Mouse (Mus musculus): ENCODE results near the gene Tbl1x.

Gene Tbl1x

DNA sequence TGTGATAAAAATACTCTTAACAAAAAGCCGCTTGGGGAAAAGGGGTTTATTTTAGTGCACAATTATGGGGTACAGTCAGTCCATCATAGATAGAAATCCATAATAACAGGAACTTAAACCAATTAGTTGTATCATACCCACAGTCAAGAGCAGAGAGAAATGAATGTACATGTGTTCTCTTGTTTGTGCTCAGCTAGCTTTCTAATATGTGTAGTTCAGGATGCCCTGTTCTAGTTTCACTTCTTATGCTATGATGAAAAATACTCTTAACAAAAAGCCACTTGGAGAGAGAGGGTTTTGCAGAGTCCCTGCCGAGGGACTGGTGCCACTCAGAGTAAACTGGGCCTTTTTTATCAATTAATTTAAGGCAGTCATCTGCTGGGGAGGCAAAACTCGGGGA is 101.1 kb downstream of the Tbl1x start:
- no peak for DNase-seq

- DNase-seq: no peak
Observed at GRCm38 (mm10) chrX:77613041-77613440, 102.2 kb downstream of the Tbl1x start.

GRCm38 (mm10) chrX:77615735-77616293 is 105.0 kb downstream of the Tbl1x start:
- DNase-seq: no peak

- no peak for DNase-seq
Observed at GRCm38 (mm10) chrX:77617368-77618144, 106.7 kb downstream of the Tbl1x start.

GRCm38 (mm10) chrX:77630439-77630838 is 119.6 kb downstream of the Tbl1x start:
- DNase-seq: no peak

GRCm38 (mm10) chrX:77636499-77636898 is 125.7 kb downstream of the Tbl1x start:
- no peak for DNase-seq

- peak; percentile 35 to 41 for DNase-seq
Observed at GRCm38 (mm10) chrX:77638076-77638475, 127.3 kb downstream of the Tbl1x start.

DNA sequence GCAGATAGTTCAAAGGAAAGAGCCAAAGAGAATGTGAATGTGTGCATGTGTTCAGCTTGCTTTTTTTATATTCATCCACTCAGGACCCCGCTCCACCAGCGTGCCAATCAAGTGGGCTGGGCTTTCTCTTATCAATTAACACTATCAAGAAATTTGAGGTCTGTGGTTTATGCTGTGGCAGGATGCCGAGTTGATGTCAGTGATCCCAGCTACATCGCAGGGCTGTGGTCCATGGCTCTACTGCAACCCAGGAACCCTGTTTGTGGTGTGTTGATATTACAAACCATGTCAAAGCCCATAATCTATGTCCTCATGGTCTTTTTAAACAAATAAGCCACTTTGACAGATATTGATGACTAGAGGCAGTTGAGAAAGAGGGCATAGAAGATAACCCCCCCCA is 129.5 kb downstream of the Tbl1x start:
- no peak for DNase-seq

DNA sequence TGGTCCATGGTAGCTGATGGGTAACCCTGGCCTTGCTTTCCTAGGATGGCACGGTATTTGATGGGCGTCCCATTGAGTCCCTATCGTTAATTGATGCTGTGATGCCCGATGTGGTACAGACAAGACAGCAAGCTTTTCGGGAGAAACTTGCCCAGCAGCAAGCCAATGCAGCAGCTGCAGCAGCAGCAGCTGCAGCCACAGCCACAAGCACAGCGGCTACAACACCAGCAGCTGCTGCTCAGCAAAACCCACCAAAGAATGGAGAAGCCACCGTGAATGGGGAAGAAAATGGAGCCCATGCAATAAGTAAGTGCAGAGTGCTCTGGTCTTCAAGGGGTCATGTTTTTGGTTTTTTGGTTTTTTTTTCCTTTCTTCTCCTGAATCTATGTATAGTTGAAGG is 135.4 kb downstream of the Tbl1x start:
- DNase-seq: no peak

GRCm38 (mm10) chrX:77650246-77650645 is 139.4 kb downstream of the Tbl1x start:
- peak; percentile 53 to 61 for DNase-seq

- DNase-seq: no peak
Observed at GRCm38 (mm10) chrX:77662030-77662429, 151.2 kb downstream of the Tbl1x start.

GRCm38 (mm10) chrX:77663276-77663675 is 152.5 kb downstream of the Tbl1x start:
- DNase-seq: peak in 1 of 2 experiments; percentile 13

DNA sequence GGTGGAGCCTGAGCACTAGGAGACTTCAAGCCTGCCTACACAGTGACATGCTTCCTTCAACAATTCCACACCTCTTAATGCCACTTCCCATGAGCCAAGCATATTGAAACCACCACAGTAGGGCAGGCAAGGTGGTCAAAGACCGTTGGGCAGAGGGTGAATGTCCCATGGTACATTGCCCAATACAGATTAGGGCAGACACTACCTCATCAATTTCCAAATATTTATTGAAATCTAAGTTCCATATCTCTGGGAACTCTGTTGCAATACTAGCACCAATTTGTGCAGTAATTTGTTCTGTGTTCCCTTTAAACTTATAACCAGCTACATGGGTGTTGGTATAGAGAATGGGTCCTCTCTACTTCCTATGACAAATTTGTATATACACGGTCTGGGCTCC is 154.2 kb downstream of the Tbl1x start:
- DNase-seq: no peak

GRCm38 (mm10) chrX:77666911-77667310 is 156.1 kb downstream of the Tbl1x start:
- DNase-seq: no peak

GRCm38 (mm10) chrX:77667441-77667840 is 156.6 kb downstream of the Tbl1x start:
- no peak for DNase-seq

- DNase-seq: peak in 1 of 2 experiments; percentile 8
Observed at GRCm38 (mm10) chrX:77669779-77670550, 159.2 kb downstream of the Tbl1x start.
